Mouse (Mus musculus): ENCODE measurements around the gene Fgf22. TPM values are rescaled to one million over a fixed set of nuclear protein-coding genes. Genes with fewer than 3 reads are reported as not detected.

The Fgf22 gene
- polyA plus RNA-seq, 1 experiment from 2014 or later = 0.18 TPM

GRCm38 (mm10) chr10:79792339-79793040, 37.6 kb downstream of the Fgf22 start:
- no peaks in the 10 kb centered on the region for H3K9me3 ChIP-seq (ENCODE audit: low read length)
- no peak overlapping the region for H3K27ac ChIP-seq (ENCODE audit: low read length)
- H3K36me3 ChIP-seq (ENCODE audit: insufficient read depth, low read length) = no peaks in the 10 kb centered on the region
- 75% methylated on average over 5 of the region's 5 CpGs for WGBS
- H3K27me3 ChIP-seq (replicated peaks; ENCODE audit: insufficient read depth, low read length) = no peaks in the 10 kb centered on the region
- no peak overlapping the region for H3K9ac ChIP-seq (replicated peaks; ENCODE audit: low read depth)
- DNase-seq (ENCODE audit: low spot score) (no peak), ATAC-seq (no peak)
- no peak for TF ChIP-seq CTCF (IDR thresholded peaks at IDR 0.05)
- TF ChIP-seq EP300 (IDR thresholded peaks at IDR 0.05) = no peak
- H3K4me2 ChIP-seq (replicated peaks; ENCODE audit: low read depth, low read length) = no peak overlapping the region
- no peak overlapping the region for H3K4me3 ChIP-seq (ENCODE audit: low read depth, low read length)
- peaks cover 10% of the 10 kb centered on the region; the same call in 1 of the 2 replicates for H3K4me1 ChIP-seq (ENCODE audit: insufficient read depth, low read depth, low read length)

GRCm38 (mm10) chr10:79793051-79793737, 38.3 kb downstream of the Fgf22 start, which contains the start of gene Palm:
Gene Palm (plus strand): TSS chr10:79793572.
- peak; percentile 67 for ATAC-seq
- H3K4me1 ChIP-seq (ENCODE audit: insufficient read depth, low read depth, low read length) = peaks cover 10% of the 10 kb centered on the region; the same call in 1 of the 2 replicates

DNA sequence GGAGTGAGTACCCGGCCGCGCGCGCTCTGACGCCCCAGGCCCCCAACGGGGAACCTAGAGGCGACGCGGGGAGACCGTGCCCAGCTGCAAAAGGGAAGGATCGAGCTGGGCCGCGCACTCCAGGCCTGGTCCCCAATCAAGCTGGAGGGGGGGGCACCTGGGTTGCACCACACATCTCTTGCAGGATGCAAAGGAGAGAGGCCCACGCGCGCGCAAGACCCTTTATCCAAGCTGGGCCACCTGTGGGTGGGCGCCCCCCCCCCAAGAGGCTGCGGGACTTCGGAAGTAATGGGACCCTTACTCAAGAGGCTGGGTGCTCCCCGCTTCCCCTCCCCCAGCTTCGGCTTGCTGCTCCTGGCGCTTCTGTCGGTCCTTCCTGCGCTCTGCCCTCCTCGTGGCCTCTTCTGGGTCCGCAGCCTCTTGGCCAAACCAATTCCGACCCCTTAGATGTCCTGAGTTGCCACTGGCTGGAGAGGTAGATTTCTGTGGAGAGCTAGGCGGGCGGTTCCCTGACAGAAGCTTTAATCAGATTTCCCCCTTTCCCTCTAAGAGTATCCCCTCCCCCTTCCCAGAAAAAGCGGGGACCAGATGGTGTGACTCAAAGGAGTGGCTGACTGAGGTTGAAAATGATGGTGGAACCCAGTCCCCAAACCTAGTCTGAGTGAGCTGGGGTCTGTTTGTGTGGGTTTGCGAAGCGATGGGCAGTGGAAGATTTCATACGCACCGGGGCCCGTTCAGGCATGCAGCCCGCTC, 39.0 kb downstream of the Fgf22 start:
- H3K4me3 ChIP-seq (ENCODE audit: low read depth, low read length) = peak overlapping the region; percentile 73
- TF ChIP-seq CTCF (IDR thresholded peaks at IDR 0.05) (no peak), EP300 (IDR thresholded peaks at IDR 0.05) (no peak)
- H3K27ac ChIP-seq (ENCODE audit: low read length) = peak overlapping the region; percentile 51; the same call in 1 of the 2 replicates
- H3K27me3 ChIP-seq (replicated peaks; ENCODE audit: insufficient read depth, low read length) = no peaks in the 10 kb centered on the region
- WGBS = 7% methylated on average over 37 of the region's 38 CpGs
- peaks cover 10% of the 10 kb centered on the region; the same call in 1 of the 2 replicates for H3K4me1 ChIP-seq (ENCODE audit: insufficient read depth, low read depth, low read length)
- H3K9ac ChIP-seq (replicated peaks; ENCODE audit: low read depth) = peak overlapping the region; percentile 48
- DNase-seq (ENCODE audit: low spot score) = no peak
- peak overlapping the region; percentile 93 for H3K4me2 ChIP-seq (replicated peaks; ENCODE audit: low read depth, low read length)
- no peaks in the 10 kb centered on the region for H3K36me3 ChIP-seq (ENCODE audit: insufficient read depth, low read length)
- no peaks in the 10 kb centered on the region for H3K9me3 ChIP-seq (ENCODE audit: low read length)
- peak; percentile 10 for ATAC-seq

More at GRCm38 (mm10) chr10:79793051-79793737, 38.3 kb downstream of the Fgf22 start, which contains the start of gene Palm:
- no peaks in the 10 kb centered on the region for H3K27me3 ChIP-seq (replicated peaks; ENCODE audit: insufficient read depth, low read length)
- peak within 1 kb of the TSS; percentile 48 for H3K9ac ChIP-seq (replicated peaks; ENCODE audit: low read depth)
- H3K4me3 ChIP-seq (ENCODE audit: low read depth, low read length) = peak within 1 kb of the TSS; percentile 73
- WGBS = 6% methylated on average over 39 of the region's 51 CpGs
- DNase-seq (ENCODE audit: low spot score) = peak; percentile 69
- no peaks in the 10 kb centered on the region for H3K9me3 ChIP-seq (ENCODE audit: low read length)
- peak within 1 kb of the TSS; percentile 93 for H3K4me2 ChIP-seq (replicated peaks; ENCODE audit: low read depth, low read length)
- no peaks in the 10 kb centered on the region for H3K36me3 ChIP-seq (ENCODE audit: insufficient read depth, low read length)
- TF ChIP-seq EP300 (IDR thresholded peaks at IDR 0.05) (no peak), CTCF (IDR thresholded peaks at IDR 0.05) (peak; percentile 83)
- H3K27ac ChIP-seq (ENCODE audit: low read length) = peak within 1 kb of the TSS; percentile 51; the same call in 1 of the 2 replicates

- TF ChIP-seq EP300 (IDR thresholded peaks at IDR 0.05) (no peak), CTCF (IDR thresholded peaks at IDR 0.05) (no peak)
- Histone ChIP-seq H3K4me1 (ENCODE audit: insufficient read depth, low read depth, low read length) (peaks cover 10% of the 10 kb centered on the region; the same call in 1 of the 2 replicates), H3K27ac (ENCODE audit: low read length) (peak overlapping the region; percentile 51; the same call in 1 of the 2 replicates), H3K36me3 (ENCODE audit: insufficient read depth, low read length) (no peaks in the 10 kb centered on the region), H3K9ac (replicated peaks; ENCODE audit: low read depth) (peak overlapping the region; percentile 48; the same call in 1 of the 2 replicates), H3K4me2 (replicated peaks; ENCODE audit: low read depth, low read length) (peak overlapping the region; percentile 93), H3K27me3 (replicated peaks; ENCODE audit: insufficient read depth, low read length) (no peaks in the 10 kb centered on the region), H3K4me3 (ENCODE audit: low read depth, low read length) (peak overlapping the region; percentile 73), H3K9me3 (ENCODE audit: low read length) (no peaks in the 10 kb centered on the region)
- WGBS = 13% methylated on average over 10 of the region's 10 CpGs
- DNase-seq (ENCODE audit: low spot score) = peak; percentile 79
- peak; percentile 80 for ATAC-seq
These were observed 39.6 kb downstream of the Fgf22 start for GRCm38 (mm10) chr10:79794491-79794931.

- H3K9ac ChIP-seq (replicated peaks; ENCODE audit: low read depth) = no peak overlapping the region
- no peak overlapping the region for H3K4me2 ChIP-seq (replicated peaks; ENCODE audit: low read depth, low read length)
- no peaks in the 10 kb centered on the region for H3K27me3 ChIP-seq (replicated peaks; ENCODE audit: insufficient read depth, low read length)
- DNase-seq (ENCODE audit: low spot score) = no peak
- ATAC-seq = no peak
- H3K9me3 ChIP-seq (ENCODE audit: low read length) = no peaks in the 10 kb centered on the region
- H3K27ac ChIP-seq (ENCODE audit: low read length) = no peak overlapping the region
- H3K4me3 ChIP-seq (ENCODE audit: low read depth, low read length) = no peak overlapping the region
- 97% methylated on average over 3 of the region's 3 CpGs for WGBS
- peak; percentile 10; the same call in 1 of the 2 replicates for TF ChIP-seq CTCF (IDR thresholded peaks at IDR 0.05)
- no peak for TF ChIP-seq EP300 (IDR thresholded peaks at IDR 0.05)
- H3K36me3 ChIP-seq (ENCODE audit: insufficient read depth, low read length) = no peaks in the 10 kb centered on the region
- H3K4me1 ChIP-seq (ENCODE audit: insufficient read depth, low read depth, low read length) = peaks cover 10% of the 10 kb centered on the region; the same call in 1 of the 2 replicates
These were observed 41.0 kb downstream of the Fgf22 start for GRCm38 (mm10) chr10:79795905-79796304.

Data from lung, postnatal 0 days (tissue).